Mouse (Mus musculus): ENCODE data around the gene St7l.

Gene St7l

GRCm38 (mm10) chr3:104963331-104964276 is 99.8 kb downstream of the St7l start:
- no peak for DNase-seq

GRCm38 (mm10) chr3:104965070-104965855 is 101.5 kb downstream of the St7l start:
- no peak for DNase-seq

- no peak for DNase-seq
Observed at GRCm38 (mm10) chr3:104965991-104966554, 102.3 kb downstream of the St7l start.

GRCm38 (mm10) chr3:104967548-104968300 is 103.9 kb downstream of the St7l start:
- DNase-seq: peak; percentile 84 to 86
